Mouse (Mus musculus) neural tube, embryonic 14.5 days (tissue): ENCODE data around the gene Rcn1. TPM values are rescaled to one million over a fixed set of nuclear protein-coding genes. Genes with fewer than 3 reads are reported as not detected.

Experiments used
- ATAC-seq: fragments of 200-750 bp; cut with Nextera tagmentation; 2 replicates; pipeline ENCODE4 v1.8.0; 2017; ENCODE audit warnings: low read depth, mild to moderate bottlenecking, moderate TSS enrichment, moderate library complexity
- H3K27ac ChIP-seq: fragments of 300-500 bp; sonication (generic); 2 replicates; pipeline ENCODE4 v1.5.1; 2014; ENCODE audit warnings: low read depth, mild to moderate bottlenecking, control low read depth, low read length, moderate library complexity, mixed read lengths
- H3K27me3 ChIP-seq: fragments of 300-500 bp; sonication (generic); 2 replicates; pipeline ENCODE4 v1.6.1; 2014; ENCODE audit warnings: low read length; ENCODE audit not compliant: control insufficient read depth, insufficient read depth
- H3K36me3 ChIP-seq: fragments of 300-500 bp; sonication (generic); 2 replicates; pipeline ENCODE4 v1.6.1; 2014; ENCODE audit warnings: low read length, mixed read lengths; ENCODE audit not compliant: control insufficient read depth, insufficient read depth
- H3K4me1 ChIP-seq: fragments of 300-500 bp; sonication (generic); 2 replicates; pipeline ENCODE4 v1.6.1; 2014; ENCODE audit warnings: low read length; ENCODE audit not compliant: control insufficient read depth, insufficient read depth
- H3K4me2 ChIP-seq: fragments of 300-500 bp; sonication (generic); 2 replicates; pipeline ENCODE4 v1.6.1; 2014; ENCODE audit warnings: mild to moderate bottlenecking, low read depth, low read length, control low read depth
- H3K4me3 ChIP-seq: fragments of 300-500 bp; sonication (generic); 2 replicates; pipeline ENCODE4 v1.5.1; 2014; ENCODE audit warnings: low read depth, low read length, control low read depth, mixed read lengths
- H3K9ac ChIP-seq: fragments of 300-500 bp; sonication (generic); replicated peaks from 2 replicates; pipeline ENCODE4 v1.6.1; 2014; ENCODE audit warnings: low read depth, mild to moderate bottlenecking, control low read depth, low read length, mixed read lengths
- H3K9me3 ChIP-seq: fragments of 300-500 bp; sonication (generic); 2 replicates; pipeline ENCODE4 v1.6.1; 2016; ENCODE audit warnings: low read length; ENCODE audit not compliant: control insufficient read depth
- WGBS: fragments of 180-500 bp; shearing (Covaris S2); extraction: QIAGEN DNeasy Blood & Tissue Kit; methylation state at CpG from one replicate; pipeline ENCODE4 v1.1.7; 2014; 5-methylcytosine and 5-hydroxymethylcytosine counted together
- polyA plus RNA-seq: library from polyadenylated mRNA; unstranded; fragments of >200 nt; fragmentation: Nextera tagmentation; extraction: Ambion mirVana; gene quantifications from 2 replicates; pipeline ENCODE4 v1.2.1, GENCODE M21; 2014

Gene Rcn1
- polyA plus RNA-seq, 1 experiment from 2014 or later: 18.9 TPM

- Histone ChIP-seq H3K9ac (no peak overlapping the region), H3K4me2 (no peak overlapping the region), H3K9me3 (no peaks in the 10 kb centered on the region), H3K36me3 (no peaks in the 10 kb centered on the region), H3K4me3 (no peak overlapping the region), H3K27me3 (no peaks in the 10 kb centered on the region), H3K27ac (no peak overlapping the region), H3K4me1 (no peaks in the 10 kb centered on the region)
- no peak for ATAC-seq
- 85% methylated on average over 8 of the region's 8 CpGs for WGBS
These were observed 28.3 kb upstream of the Rcn1 start for GRCm38 (mm10) chr2:105427447-105427846.

DNA sequence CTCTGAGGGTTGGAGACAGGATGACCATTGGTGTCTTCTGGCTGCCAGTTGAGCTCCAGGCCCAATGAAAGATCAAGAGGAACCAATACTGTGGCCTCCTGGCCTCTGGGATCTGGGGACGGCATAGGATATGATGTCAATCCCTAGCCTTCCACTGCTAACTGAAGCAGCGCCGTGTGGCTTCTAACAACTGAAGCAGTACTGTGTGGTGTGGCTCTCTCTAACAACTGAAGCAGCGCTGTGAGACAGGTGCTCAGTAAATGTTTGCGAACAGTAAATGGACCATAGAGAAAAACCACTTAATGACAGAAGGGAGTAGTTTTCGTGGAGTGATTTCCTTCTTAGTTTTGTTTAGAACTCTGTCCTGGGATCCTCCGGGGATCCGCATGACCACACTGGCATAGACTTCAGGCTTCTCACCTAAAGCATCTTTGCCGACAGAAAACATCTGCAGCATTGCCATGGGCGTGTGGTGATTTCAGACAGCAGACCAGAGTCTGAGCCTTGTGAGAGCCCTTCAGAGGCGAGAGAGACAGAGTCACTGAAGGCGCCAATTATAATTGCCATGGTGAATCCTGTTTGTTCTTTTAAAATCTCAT lies 19.6 kb upstream of the Rcn1 start:
- Histone ChIP-seq H3K36me3 (no peaks in the 10 kb centered on the region), H3K4me1 (no peaks in the 10 kb centered on the region), H3K9me3 (no peaks in the 10 kb centered on the region), H3K4me2 (no peak overlapping the region), H3K4me3 (no peak overlapping the region), H3K27me3 (no peaks in the 10 kb centered on the region), H3K9ac (no peak overlapping the region), H3K27ac (no peak overlapping the region)
- WGBS: 86% methylated on average over 12 of the region's 12 CpGs
- no peak for ATAC-seq

DNA sequence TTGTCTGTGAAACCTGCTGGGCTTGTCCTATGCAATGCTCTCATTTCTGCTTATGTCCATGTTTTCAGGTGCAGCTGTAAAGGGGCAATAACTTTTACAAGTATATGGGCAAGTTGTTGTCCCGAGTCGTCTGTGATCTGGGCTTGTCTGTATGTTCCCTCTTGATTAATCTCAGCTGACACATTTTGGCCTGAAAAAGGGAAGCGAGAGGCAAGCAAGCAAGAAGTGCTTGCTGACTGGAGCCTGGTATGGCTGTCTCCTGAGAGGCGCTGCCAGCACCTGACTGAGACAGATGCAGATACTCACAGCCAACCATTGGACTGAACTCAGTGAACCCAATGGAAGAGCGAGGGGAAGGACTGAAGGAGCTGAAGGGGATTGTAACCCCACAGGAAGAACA lies 18.5 kb upstream of the Rcn1 start:
- Histone ChIP-seq H3K27ac (no peak overlapping the region), H3K9ac (no peak overlapping the region), H3K27me3 (no peaks in the 10 kb centered on the region), H3K36me3 (no peaks in the 10 kb centered on the region), H3K9me3 (no peaks in the 10 kb centered on the region), H3K4me1 (no peaks in the 10 kb centered on the region; the same call in 1 of the 2 replicates), H3K4me2 (no peak overlapping the region), H3K4me3 (no peak overlapping the region)
- 85% methylated on average over 5 of the region's 5 CpGs for WGBS
- no peak for ATAC-seq

DNA sequence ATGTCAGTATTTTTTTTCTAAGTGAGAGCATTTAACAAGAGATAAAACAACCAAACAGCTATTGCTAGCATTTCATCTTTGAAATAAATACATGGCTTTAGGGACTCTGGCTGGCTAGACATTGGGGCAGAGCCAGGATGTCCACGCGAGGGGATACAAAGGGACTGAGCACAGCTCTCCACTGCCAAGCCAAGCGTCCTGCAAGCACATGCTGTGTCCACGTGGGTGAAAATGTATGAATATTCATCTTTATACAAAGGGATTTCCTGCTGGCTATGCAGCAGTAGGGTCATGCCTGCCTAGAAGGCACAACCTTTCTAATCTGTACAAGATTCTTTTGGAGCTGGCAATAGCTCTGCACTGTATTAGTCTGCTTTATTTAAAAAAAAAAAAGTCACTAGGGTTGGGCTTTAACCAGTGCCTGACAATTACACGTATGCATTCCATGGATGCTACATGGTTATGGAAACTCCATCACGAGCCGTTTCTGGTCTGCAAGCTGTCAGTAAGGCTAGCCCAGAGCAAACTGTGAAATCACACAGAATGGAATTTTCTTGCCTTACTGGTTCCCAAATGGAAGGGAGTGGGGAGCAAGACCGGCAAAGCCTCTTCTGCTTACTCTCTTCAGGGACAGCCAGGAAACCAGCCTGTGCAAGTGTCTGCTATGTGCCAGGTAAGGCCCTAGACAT lies 17.7 kb upstream of the Rcn1 start:
- Histone ChIP-seq H3K4me1 (no peaks in the 10 kb centered on the region; the same call in 1 of the 2 replicates), H3K4me2 (no peak overlapping the region), H3K27ac (no peak overlapping the region), H3K4me3 (no peak overlapping the region), H3K9ac (no peak overlapping the region), H3K9me3 (no peaks in the 10 kb centered on the region), H3K27me3 (no peaks in the 10 kb centered on the region), H3K36me3 (no peaks in the 10 kb centered on the region)
- WGBS: 41% methylated on average over 8 of the region's 8 CpGs
- ATAC-seq: peak; percentile 57; the same call in 1 of the 2 replicates

DNA sequence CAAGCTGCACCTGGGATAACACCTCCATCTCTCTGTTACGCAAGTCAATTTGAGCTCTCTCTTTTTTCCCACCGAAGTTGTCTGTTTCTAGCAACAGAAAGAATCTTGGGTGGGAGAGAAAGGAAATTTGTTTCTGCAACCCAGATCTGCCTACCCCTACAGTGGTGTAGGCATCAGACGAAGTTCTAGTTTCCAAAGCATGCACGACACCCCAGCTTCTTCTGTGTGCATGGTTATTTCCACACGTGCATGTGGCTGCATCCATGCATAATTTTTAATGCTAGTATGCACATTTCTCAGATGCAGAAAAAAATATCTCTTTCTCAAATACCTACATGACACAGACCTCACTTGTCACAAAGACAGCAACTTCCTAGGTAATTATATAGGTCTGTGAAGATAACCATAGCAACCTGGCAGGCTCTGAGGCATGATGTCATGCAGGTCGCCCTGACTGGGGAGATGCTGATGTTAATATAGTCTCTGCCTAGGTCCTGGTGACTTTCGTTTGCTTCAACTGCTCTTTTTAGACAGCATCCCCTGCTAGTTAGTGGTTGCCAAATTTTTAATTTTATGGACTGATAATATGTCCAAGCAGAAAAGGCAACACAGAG lies 17.0 kb upstream of the Rcn1 start:
- Histone ChIP-seq H3K4me3 (no peak overlapping the region), H3K9ac (no peak overlapping the region), H3K27ac (no peak overlapping the region), H3K4me1 (no peaks in the 10 kb centered on the region; the same call in 1 of the 2 replicates), H3K27me3 (no peaks in the 10 kb centered on the region), H3K36me3 (no peaks in the 10 kb centered on the region), H3K4me2 (no peak overlapping the region), H3K9me3 (no peaks in the 10 kb centered on the region)
- 66% methylated on average over 7 of the region's 7 CpGs for WGBS
- ATAC-seq: peak; percentile 50; the same call in 1 of the 2 replicates

DNA sequence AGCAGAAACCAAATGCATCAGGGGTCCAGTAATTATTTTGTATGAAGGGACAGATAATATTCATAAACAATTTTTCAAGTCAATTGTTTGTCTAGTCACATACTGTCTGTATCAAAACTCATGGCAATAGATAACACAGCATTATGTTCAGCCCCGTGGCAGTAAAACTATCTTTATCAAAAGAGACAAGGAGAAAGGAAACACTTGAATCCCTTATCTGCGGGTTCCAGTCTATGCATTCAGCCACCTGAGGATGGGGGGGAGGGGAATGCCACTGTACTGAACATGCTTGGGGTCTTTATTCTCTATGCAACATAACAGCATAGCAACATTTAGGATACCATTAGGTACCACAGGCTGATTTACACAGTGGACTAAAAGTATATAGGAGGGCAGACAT lies 15.2 kb upstream of the Rcn1 start:
- no peak for ATAC-seq
- no peak overlapping the region for H3K4me3 ChIP-seq
- no peaks in the 10 kb centered on the region for H3K36me3 ChIP-seq
- H3K4me2 ChIP-seq: no peak overlapping the region
- H3K4me1 ChIP-seq: no peaks in the 10 kb centered on the region; the same call in 1 of the 2 replicates
- H3K9me3 ChIP-seq: no peaks in the 10 kb centered on the region
- H3K27me3 ChIP-seq: no peaks in the 10 kb centered on the region
- H3K27ac ChIP-seq: no peak overlapping the region
- no peak overlapping the region for H3K9ac ChIP-seq
- WGBS: 83% methylated on average over 2 of the region's 2 CpGs

DNA sequence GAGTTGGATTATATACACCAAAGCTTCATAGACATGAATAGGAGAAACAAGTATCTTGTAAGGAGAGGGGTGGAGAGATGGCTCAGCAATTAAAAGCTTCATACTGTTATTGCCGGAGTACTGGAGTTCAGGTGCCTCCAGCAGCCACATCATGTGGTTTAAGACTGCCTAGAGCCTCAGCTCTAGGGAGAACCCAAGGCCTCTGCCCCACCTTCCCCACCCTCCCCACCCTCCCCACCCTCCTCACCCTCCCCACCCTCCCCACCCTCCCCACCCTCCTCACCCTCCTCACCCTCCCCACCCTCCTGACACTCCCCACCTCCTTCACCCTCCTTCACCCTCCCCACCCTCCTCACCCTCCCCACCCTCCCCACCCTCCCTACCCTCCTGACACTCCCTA lies 10.1 kb upstream of the Rcn1 start:
- Histone ChIP-seq H3K4me3 (no peak overlapping the region), H3K9ac (no peak overlapping the region), H3K36me3 (no peaks in the 10 kb centered on the region), H3K4me1 (no peaks in the 10 kb centered on the region; the same call in 1 of the 2 replicates), H3K9me3 (no peaks in the 10 kb centered on the region), H3K27me3 (no peaks in the 10 kb centered on the region), H3K27ac (no peak overlapping the region), H3K4me2 (no peak overlapping the region)
- ATAC-seq: no peak
- WGBS: 85% methylated on average over 1 of the region's 1 CpGs

DNA sequence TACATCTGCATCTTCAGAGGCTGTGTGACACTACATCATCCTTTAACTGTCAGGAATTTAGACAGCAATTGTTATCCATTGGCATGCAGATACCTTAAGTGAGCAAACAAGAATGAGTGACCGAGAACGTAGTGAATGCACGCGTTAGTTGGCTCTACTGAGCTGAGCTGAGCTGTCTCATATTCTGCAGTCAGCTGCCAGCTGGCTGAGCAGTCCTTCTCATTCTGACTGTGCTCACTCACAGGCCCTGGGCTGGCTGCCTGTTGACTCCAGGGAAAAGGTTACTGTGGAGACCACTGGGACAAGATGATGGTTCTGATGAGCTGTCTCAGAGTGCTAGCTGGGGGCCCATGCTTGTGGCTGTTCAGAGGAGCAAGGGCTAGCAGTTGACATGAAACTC lies 9.4 kb upstream of the Rcn1 start:
- ATAC-seq: no peak
- H3K4me1 ChIP-seq: no peaks in the 10 kb centered on the region; the same call in 1 of the 2 replicates
- H3K27me3 ChIP-seq: no peaks in the 10 kb centered on the region
- H3K4me2 ChIP-seq: no peak overlapping the region
- no peaks in the 10 kb centered on the region for H3K36me3 ChIP-seq
- H3K9ac ChIP-seq: no peak overlapping the region
- no peaks in the 10 kb centered on the region for H3K9me3 ChIP-seq
- no peak overlapping the region for H3K27ac ChIP-seq
- no peak overlapping the region for H3K4me3 ChIP-seq
- 60% methylated on average over 4 of the region's 4 CpGs for WGBS

GRCm38 (mm10) chr2:105402180-105402579 lies 3.1 kb upstream of the Rcn1 start:
- Histone ChIP-seq H3K27me3 (no peaks in the 10 kb centered on the region), H3K9me3 (no peaks in the 10 kb centered on the region), H3K4me2 (no peak overlapping the region), H3K4me3 (no peak overlapping the region), H3K27ac (no peak overlapping the region), H3K4me1 (0 out of 2 replicates have a peak, but pooled peaks cover 3% of the 10 kb centered on the region), H3K36me3 (no peaks in the 10 kb centered on the region), H3K9ac (no peak overlapping the region)
- no peak for ATAC-seq
- WGBS: 94% methylated on average over 2 of the region's 2 CpGs
